Mouse (Mus musculus) lung, adult 18-20 months (tissue): ENCODE measurements around the gene Racgap1.

Experiments
- DNase-seq, 2 experiments: peaks; one replicate each; pipeline ENCODE4 v3.0.0; 2022; ENCODE audit warnings: mixed read lengths in 2 of 2

Gene Racgap1

DNA sequence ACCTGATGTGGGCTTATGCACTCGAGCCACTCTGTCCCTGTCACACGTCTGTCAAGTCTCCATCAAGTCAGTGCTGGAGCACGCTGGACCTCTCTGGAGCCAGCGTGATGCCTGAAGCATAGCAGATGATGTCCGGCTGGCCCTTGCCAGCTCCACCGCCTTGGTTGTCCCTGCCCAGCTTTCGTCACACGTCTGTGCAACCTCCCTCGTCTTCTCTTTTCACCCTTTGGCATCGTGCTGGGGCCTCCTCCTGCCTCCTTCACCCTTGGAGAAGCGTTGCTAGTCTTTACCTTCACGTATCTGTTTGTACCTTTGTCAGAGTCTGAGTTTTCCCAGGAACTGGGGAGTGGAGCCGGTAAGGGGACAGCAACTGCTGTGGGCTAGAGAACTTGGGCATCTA, 37.2 kb downstream of the Racgap1 start:
- no peak for DNase-seq

GRCm38 (mm10) chr15:99611563-99611962, 39.9 kb downstream of the Racgap1 start:
- no peak for DNase-seq

DNA sequence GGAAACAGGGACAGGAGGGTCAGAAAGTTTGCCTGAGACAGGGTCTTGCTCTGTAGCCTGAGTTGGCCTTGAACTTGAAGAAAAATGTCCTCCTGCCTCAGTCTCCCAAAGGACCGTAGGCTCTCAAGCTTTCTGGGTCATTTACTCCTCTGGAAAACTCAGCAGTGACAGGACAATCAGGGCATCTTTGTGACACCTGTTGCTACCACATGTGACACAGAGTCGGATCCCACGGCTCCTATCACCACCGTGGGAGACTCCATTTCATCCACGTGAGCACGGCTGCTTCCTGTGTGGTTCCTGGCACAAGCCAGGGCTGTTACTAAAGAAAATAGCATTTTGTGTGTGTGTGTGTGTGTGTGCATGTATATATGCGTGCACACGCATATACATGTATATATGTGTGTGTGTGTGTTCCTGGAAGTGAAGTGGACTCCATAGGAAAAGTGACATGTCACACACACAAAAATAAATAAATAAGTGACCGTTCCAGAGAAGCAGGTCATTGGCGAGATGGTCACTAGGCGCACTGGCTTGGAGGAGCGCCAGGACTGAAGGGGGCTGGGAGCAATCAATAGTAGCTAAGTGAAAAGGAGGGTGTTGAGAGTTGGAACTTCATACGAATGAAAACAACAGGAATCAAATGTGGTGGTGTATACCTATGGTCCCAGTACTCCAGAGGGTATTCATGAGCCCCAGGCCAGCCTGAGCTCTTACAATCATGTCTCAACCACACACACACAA, 42.9 kb downstream of the Racgap1 start:
- no peak for DNase-seq

DNA sequence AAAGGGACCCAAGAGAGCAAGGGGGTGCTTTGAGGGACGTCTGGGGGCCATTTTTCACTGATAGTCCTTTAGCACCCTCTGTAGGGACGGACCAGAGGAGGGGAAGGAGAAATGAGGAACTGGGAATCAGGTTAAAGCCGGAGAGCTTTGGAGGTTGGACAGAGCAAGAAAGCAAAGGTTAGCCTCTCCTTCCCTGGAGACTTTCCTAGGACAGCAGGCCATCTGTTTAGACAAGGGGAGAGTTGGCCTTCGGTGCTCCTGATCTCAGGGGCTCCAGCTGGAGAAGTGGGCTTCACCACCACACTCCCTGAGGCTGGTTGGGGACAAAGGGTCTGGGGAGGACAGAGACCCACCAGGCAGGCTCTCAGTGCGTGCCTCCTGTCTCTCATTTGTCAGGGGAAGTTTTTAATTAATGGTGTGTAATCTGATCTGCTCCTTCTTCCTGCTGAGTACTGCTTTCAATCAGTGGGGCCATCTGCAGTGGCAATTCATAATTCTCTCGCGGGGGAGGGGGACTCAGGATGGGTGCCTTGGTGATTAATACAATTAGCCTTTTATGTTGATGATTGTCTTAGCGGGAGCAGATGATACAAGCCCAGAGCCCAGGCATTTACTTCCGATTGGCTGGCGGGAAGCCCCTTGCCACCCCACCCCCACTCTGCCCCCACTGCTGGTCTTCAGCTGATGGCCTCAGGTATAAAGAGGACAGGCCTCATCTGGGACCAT, 43.9 kb downstream of the Racgap1 start:
- DNase-seq = no peak

DNA sequence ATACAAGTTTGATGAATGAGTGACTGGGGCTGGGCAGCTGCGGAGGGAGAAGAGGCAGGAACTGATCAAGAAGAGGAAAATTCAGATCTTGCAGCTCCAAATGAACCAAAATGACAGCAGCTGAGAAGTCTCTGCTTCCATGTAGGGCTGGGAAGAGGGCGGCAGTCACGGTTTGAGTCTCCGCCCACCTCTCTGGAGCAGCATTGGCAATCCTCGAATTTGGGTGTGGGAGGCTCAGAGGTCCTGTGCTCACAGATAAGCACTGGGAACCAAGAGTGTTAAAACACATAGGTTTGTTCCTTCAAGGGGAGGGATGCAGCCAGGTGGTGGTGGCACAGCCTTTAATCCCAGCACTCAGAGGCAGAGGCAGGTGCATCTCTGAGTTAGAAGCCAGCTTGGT, 44.9 kb downstream of the Racgap1 start:
- no peak for DNase-seq

GRCm38 (mm10) chr15:99605595-99605994, 45.9 kb downstream of the Racgap1 start:
- DNase-seq = no peak

GRCm38 (mm10) chr15:99603216-99603615, 48.2 kb downstream of the Racgap1 start:
- DNase-seq = no peak

DNA sequence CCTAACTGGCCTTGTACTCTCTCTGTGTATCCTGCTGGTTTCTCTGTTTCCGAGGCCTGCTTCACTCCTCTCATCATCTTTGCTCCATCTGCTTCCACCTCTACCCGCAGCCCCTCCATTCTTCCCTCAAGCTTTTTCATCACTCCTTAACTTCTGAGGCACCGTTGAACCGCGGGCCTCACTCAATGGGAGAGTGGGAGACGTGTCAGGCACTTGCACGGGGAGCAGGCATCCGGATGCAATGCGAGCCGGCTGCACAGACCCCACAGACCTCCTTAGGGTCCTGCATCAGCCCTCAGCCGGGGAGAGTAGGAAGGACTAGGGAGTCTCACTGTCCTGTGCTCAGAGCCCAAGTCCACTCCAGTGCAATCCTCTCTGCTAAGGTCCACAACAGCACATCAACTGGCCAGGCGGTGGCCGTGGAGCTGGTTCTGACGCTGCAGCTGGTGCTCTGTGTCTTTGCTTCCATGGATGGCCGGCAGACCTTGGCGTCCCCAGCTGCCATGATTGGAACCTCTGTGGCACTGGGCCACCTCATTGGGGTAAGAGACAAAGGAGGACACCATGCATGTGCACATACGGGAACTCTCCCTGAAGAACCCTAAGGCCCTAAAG, 49.1 kb downstream of the Racgap1 start:
- DNase-seq = no peak

DNA sequence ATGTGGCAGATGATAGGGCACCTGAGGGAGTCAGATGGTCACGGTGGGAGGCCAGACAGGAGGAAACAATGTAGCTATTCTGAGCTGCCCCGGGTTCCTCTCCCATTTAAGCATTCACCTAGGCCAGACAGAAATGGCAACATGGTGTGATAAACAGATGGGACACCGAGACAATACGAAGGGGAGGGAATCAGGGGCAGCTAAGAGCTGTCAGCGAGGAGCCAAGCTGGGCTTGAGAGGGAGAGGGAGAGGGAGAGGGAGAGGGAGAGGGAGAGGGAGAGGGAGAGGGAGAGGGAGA, 49.7 kb downstream of the Racgap1 start:
- no peak for DNase-seq

GRCm38 (mm10) chr15:99600986-99601822, 50.3 kb downstream of the Racgap1 start, which contains the start of gene Aqp6:
TSS of gene Aqp6 (plus strand) at chr15:99601400.
- no peak for DNase-seq

GRCm38 (mm10) chr15:99599245-99600070, 52.0 kb downstream of the Racgap1 start:
- no peak for DNase-seq

GRCm38 (mm10) chr15:99597596-99597995, 53.9 kb downstream of the Racgap1 start:
- DNase-seq = no peak

DNA sequence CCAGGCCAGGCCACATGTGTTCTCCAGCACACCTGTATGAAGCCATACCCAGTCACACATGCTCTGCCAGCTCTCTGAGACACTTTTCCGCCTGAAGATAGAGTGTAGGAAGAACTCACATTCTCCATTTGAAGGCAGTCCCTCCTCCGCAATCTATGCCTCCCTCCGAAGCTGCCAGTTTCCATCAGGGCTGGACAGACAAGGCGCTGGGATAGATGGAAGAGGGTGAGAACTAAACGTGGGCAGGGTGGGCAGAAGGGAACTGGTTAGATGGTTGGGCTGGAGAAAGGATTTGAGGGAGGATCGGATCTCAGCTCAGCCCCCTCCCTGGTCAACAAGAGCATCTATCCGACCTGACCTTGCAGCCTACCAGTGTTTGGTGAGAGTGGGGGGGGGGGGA, 54.6 kb downstream of the Racgap1 start:
- no peak for DNase-seq

DNA sequence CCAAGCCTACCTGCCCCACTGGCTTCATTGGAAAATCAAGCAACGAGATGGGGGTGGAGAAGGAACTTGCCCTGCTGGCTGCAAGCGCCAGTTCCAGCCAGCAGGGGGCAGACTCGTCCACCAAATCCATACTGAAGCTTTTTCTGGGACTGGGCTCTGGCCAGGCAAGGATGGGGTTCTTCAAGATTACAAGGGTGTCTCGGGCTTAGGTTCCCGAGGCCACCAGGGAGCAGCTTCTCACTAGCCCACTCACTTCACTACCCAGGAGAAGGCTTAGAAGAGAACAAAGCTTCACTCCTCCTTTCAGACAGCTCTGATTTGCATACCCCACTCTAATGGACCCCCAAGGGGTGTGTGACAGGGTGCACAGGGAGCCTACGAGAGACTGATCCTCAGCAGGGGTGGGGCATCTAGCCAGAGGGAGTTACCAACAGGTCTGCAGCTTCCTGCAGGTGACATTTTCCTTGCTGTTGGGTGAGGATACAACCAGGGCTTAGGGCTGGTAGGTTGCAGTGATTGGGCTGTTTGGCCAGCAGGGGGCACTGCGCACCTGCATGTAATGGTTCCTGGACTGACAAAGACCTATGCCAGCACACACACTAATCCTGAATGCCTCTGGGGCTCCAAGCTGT, 55.3 kb downstream of the Racgap1 start:
- DNase-seq = peak; percentile 82 to 86

- peak; percentile 85 to 87 for DNase-seq
These were observed 56.5 kb downstream of the Racgap1 start for GRCm38 (mm10) chr15:99594951-99595350.

DNA sequence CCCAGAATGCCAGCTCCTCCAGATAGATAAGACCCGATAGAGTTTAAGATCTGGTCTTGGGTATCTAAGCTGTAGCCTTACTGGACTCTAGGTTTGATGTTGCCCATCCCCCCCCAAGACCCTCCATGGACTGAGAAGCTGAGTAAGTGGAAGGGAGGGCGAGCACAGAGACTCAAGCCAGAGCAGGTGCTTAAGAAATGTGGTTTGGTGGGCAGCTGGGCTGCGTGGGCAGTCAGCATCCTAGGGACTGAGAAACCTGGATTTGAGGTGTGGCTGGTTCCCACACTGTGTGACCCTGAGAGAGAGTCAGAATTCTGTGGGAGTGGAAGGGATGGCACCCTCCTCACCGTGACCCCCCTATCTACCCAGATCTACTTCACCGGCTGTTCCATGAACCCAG, 58.6 kb downstream of the Racgap1 start:
- no peak for DNase-seq

GRCm38 (mm10) chr15:99592177-99592576, 59.3 kb downstream of the Racgap1 start:
- peak; percentile 83 to 89 for DNase-seq

DNA sequence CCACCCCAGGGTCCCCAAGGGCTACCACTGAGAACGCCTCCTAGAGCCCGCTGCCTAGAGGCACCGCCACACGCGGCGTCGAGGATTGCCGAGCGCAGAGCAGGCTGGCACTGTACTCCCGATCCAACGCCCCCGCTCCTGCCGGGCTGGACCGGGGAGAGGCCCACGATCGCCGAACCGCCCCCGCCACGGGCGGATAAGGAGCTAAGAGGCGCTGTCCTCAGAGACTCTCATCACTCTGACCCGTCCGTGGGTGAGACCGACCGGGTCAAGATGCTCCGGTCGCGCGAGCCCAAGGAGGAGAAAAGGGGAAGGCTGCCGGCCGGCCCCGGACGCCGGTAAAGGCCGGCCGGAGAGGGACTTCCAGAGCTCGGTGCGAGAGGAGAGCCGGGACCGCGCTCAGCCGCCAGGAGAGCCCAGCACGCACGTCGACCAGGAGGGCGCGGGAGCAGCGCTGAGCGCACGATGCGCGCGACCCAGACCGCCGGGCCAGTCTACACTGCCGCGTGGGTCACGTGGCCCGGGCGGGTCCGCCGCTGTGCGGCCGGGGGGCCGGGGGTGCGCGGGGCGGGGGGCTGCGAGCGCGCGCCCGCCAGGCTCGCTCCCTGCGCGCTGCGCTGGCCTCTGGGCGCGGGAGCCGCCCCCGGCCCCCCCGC, 60.9 kb downstream of the Racgap1 start, which contains the start of gene Aqp5:
Aqp5 (plus strand) TSS at position 354 of the 656 bp plus-strand sequence.
- DNase-seq = peak; percentile 62 to 64

GRCm38 (mm10) chr15:99589704-99590103, 61.8 kb downstream of the Racgap1 start:
- peak; percentile 24 to 51 for DNase-seq

GRCm38 (mm10) chr15:99589237-99589636, 62.2 kb downstream of the Racgap1 start:
- peak; percentile 51 to 72 for DNase-seq

DNA sequence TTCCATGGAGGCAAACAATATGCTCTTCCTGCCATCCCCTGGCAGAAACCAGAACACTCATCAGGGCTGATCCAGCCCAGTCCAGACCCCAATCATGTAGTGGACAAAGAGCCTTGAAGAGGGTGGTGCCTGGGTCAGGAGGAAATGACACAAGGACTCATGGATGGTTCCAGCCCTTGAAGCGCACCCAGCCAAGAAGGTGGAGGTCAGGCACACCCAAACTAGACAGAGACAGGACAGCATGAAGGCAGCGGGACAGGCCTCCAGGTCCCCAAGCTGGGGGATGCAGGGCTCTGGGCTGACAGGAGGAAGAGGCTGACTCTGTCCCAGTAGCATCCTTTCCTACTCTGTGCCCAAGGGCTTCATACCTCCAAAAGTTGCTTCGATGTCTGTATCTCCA, 64.9 kb downstream of the Racgap1 start:
- no peak for DNase-seq
